In genomic region chr7:24441785-24442184, GRCm38 (mm10) we compare ENCODE assay signal across 7 mouse cellular contexts. TPM values are rescaled to one million over a fixed set of nuclear protein-coding genes. Genes with fewer than 3 reads are reported as not detected.
DNase-seq lines count a peak whose midpoint lies in the region; ATAC-seq and TF ChIP-seq lines count a peak whose summit lies in the region.

No protein-coding gene starts in this region.

- H3K4me2 ChIP-seq in embryonic facial prominence, embryonic 14.5 days (ENCODE audit: low read depth, low read length) = no peak overlapping the region

- H3K9ac ChIP-seq in embryonic facial prominence, embryonic 14.5 days (ENCODE audit: low read depth, low read length) = no peak overlapping the region

- no peaks in the 10 kb centered on the region for H3K36me3 ChIP-seq in embryonic facial prominence, embryonic 14.5 days (ENCODE audit: control insufficient read depth, insufficient read depth, low read length)
- no peaks in the 10 kb centered on the region for H3K36me3 ChIP-seq in kidney, adult 2 months (ENCODE audit: control insufficient read depth, insufficient read depth, low read length)

- H3K4me1 ChIP-seq in embryonic facial prominence, embryonic 14.5 days (ENCODE audit: control insufficient read depth, insufficient read depth, low read length) = no peaks in the 10 kb centered on the region
- H3K4me1 ChIP-seq in kidney, adult 2 months (ENCODE audit: control insufficient read depth, insufficient read depth, low read length) = no peaks in the 10 kb centered on the region
- no peaks in the 10 kb centered on the region for H3K4me1 ChIP-seq in lung, adult 2 months (ENCODE audit: control insufficient read depth, insufficient read depth, low read length)

- H3K9me3 ChIP-seq in embryonic facial prominence, embryonic 14.5 days (ENCODE audit: control insufficient read depth, low read length) = no peaks in the 10 kb centered on the region

- no peak for TF ChIP-seq POLR2A in kidney, adult 2 months (IDR thresholded peaks at IDR 0.05; ENCODE audit: low read depth, low read length)
- TF ChIP-seq POLR2A in lung, adult 2 months (IDR thresholded peaks at IDR 0.05; ENCODE audit: borderline replicate concordance, extremely low read depth, low read depth, low read length) = no peak

- TF ChIP-seq CTCF in kidney, adult 2 months (conservative IDR thresholded peaks at IDR 0.05; ENCODE audit: insufficient read depth, insufficient read length, low read depth, low read length) = peak; percentile 100
- peak; percentile 100 for TF ChIP-seq CTCF in lung, adult 2 months (IDR thresholded peaks at IDR 0.05; ENCODE audit: insufficient read depth, low read length)

- H3K27ac ChIP-seq in embryonic facial prominence, embryonic 14.5 days (replicated peaks; ENCODE audit: low read depth, low read length) = no peak overlapping the region
- no peak overlapping the region for H3K27ac ChIP-seq in kidney, adult 2 months (ENCODE audit: insufficient read depth, low read depth, low read length)

- peak; percentile 80 for DNase-seq in urinary bladder, postnatal 14 days (ENCODE audit: low spot score)
- no peak for DNase-seq in urinary bladder, adult 2 months (ENCODE audit: low spot score)
- peak; percentile 58 for DNase-seq in adrenal gland, adult 8-10 months
- peak; percentile 67 for DNase-seq in embryonic facial prominence, embryonic 14.5 days (ENCODE audit: low spot score)
- peak; percentile 79 for DNase-seq in kidney, adult 2 months
- peak; percentile 65 for DNase-seq in lung, adult 2 months
- DNase-seq in spleen, postnatal 10 days (ENCODE audit: low spot score in 2 of 2) = peak; percentile 57 to 78

- no peaks in the 10 kb centered on the region for H3K27me3 ChIP-seq in embryonic facial prominence, embryonic 14.5 days (replicated peaks; ENCODE audit: control insufficient read depth, insufficient read depth, low read length)
- no peaks in the 10 kb centered on the region for H3K27me3 ChIP-seq in kidney, adult 2 months (replicated peaks; ENCODE audit: control insufficient read depth, insufficient read depth, low read length)

- H3K4me3 ChIP-seq in embryonic facial prominence, embryonic 14.5 days (ENCODE audit: low read depth, low read length) = no peak overlapping the region
- H3K4me3 ChIP-seq in kidney, adult 2 months (ENCODE audit: insufficient read depth, low read depth, low read length) = no peak overlapping the region
- H3K4me3 ChIP-seq in lung, adult 2 months (replicated peaks; ENCODE audit: extremely low read depth, low read depth, low read length) = no peak overlapping the region

- 11% methylated on average over 1 of the region's 1 CpGs for WGBS in embryonic facial prominence, embryonic 14.5 days
- WGBS in kidney, adult 2 months = 14% methylated on average over 1 of the region's 1 CpGs
- 0% methylated on average over 1 of the region's 1 CpGs for WGBS in lung, adult 2 months

- peak; percentile 28; the same call in 1 of the 2 replicates for ATAC-seq in embryonic facial prominence, embryonic 14.5 days (ENCODE audit: low read depth)

RNA-seq across cellular contexts. Expression of gene Irgc1, which starts 10.3 kb away (rescaled TPM):
- 0.03 TPM in 1 of 2 replicates, not detected in the other for polyA plus RNA-seq in urinary bladder, adult 2 months (2012; rRNA removed)
- total RNA-seq in adrenal gland, adult 8-10 months (2022) = not detected
- 0.16 and 0.36 TPM in 2 replicates for polyA plus RNA-seq in embryonic facial prominence, embryonic 14.5 days (2014; fragmentation: Nextera tagmentation; extraction: Ambion mirVana)
- 0.33 and 0.41 TPM in 2 replicates for polyA plus RNA-seq in kidney, adult 2 months (2012; rRNA removed)
- 0.69 and 3.8 TPM in 2 replicates for polyA plus RNA-seq in lung, adult 2 months (2012; rRNA removed)

RNA-seq across cellular contexts. Expression of gene Plaur, which starts 20.5 kb away (rescaled TPM):
- polyA plus RNA-seq in urinary bladder, adult 2 months (2012; rRNA removed) = 18.8 and 28.9 TPM in 2 replicates
- total RNA-seq in adrenal gland, adult 8-10 months (2022) = 10 to 100 TPM in 3 of 4 experiments, 1 to 10 TPM in 1; 9.6 to 19.2 (median 10.2) TPM
- 8.0 and 12.2 TPM in 2 replicates for polyA plus RNA-seq in embryonic facial prominence, embryonic 14.5 days (2014; fragmentation: Nextera tagmentation; extraction: Ambion mirVana)
- polyA plus RNA-seq in kidney, adult 2 months (2012; rRNA removed) = 10.1 and 12.9 TPM in 2 replicates
- 65.6 and 88.8 TPM in 2 replicates for polyA plus RNA-seq in lung, adult 2 months (2012; rRNA removed)

RNA-seq across cellular contexts. Expression of gene Cadm4, which starts 40.0 kb away (rescaled TPM):
- polyA plus RNA-seq in urinary bladder, adult 2 months (2012; rRNA removed) = 10.0 and 19.2 TPM in 2 replicates
- 1 to 10 TPM; 3.1 to 4.7 (median 4.1) TPM for total RNA-seq in adrenal gland, adult 8-10 months (2022)
- 2.6 and 2.8 TPM in 2 replicates for polyA plus RNA-seq in embryonic facial prominence, embryonic 14.5 days (2014; fragmentation: Nextera tagmentation; extraction: Ambion mirVana)
- 54.7 and 66.4 TPM in 2 replicates for polyA plus RNA-seq in kidney, adult 2 months (2012; rRNA removed)
- 12.3 and 18.6 TPM in 2 replicates for polyA plus RNA-seq in lung, adult 2 months (2012; rRNA removed)

RNA-seq across cellular contexts. Expression of gene Smg9, which starts 42.4 kb away (rescaled TPM):
- polyA plus RNA-seq in urinary bladder, adult 2 months (2012; rRNA removed) = 37.6 and 37.7 TPM in 2 replicates
- 10 to 100 TPM; 20.2 to 39.0 (median 25.9) TPM for total RNA-seq in adrenal gland, adult 8-10 months (2022)
- 17.6 and 19.9 TPM in 2 replicates for polyA plus RNA-seq in embryonic facial prominence, embryonic 14.5 days (2014; fragmentation: Nextera tagmentation; extraction: Ambion mirVana)
- polyA plus RNA-seq in kidney, adult 2 months (2012; rRNA removed) = 34.9 and 39.8 TPM in 2 replicates
- 35.8 and 58.4 TPM in 2 replicates for polyA plus RNA-seq in lung, adult 2 months (2012; rRNA removed)
